Mouse (Mus musculus): ENCODE data around the gene Gzmm. TPM values are rescaled to one million over a fixed set of nuclear protein-coding genes. Genes with fewer than 3 reads are reported as not detected.
A peak's percentile ranks its signal among the peaks of the same experiment; 100 is the strongest.
"Not testable (repeated sequence)": the region's sequence is repeated elsewhere in the genome, so short reads cannot be mapped to it uniquely, and the experiment has no call there.

Gzmm gene
- polyA plus RNA-seq, 2 experiments from 2014 or later: 0.52 to 0.62 TPM

GRCm38 (mm10) chr10:79681591-79682245 is 7.1 kb upstream of the Gzmm start, which contains the start of gene Cdc34:
TSS of gene Cdc34 (plus strand) at chr10:79682195.
- peak; percentile 85 for ATAC-seq

- ATAC-seq: no peak
Measured at GRCm38 (mm10) chr10:79682551-79682915, 6.3 kb upstream of the Gzmm start.

- ATAC-seq: no peak
Measured at GRCm38 (mm10) chr10:79682916-79683582, 5.8 kb upstream of the Gzmm start.

GRCm38 (mm10) chr10:79683726-79684640 is 4.8 kb upstream of the Gzmm start:
- no peak for ATAC-seq

- ATAC-seq: no peak
Measured at GRCm38 (mm10) chr10:79684770-79685600, 3.8 kb upstream of the Gzmm start.

- no peak for ATAC-seq
Measured at GRCm38 (mm10) chr10:79686219-79686618, 2.6 kb upstream of the Gzmm start.

GRCm38 (mm10) chr10:79686691-79687090 is 2.1 kb upstream of the Gzmm start:
- no peak for ATAC-seq

- ATAC-seq: no peak
Measured at GRCm38 (mm10) chr10:79687513-79687912, 1.3 kb upstream of the Gzmm start.

- no peak for ATAC-seq
Measured at GRCm38 (mm10) chr10:79689178-79689577, 358 bp downstream of the Gzmm start.

GRCm38 (mm10) chr10:79691986-79692548 is 3.2 kb downstream of the Gzmm start:
- no peak for ATAC-seq

GRCm38 (mm10) chr10:79693580-79694378 is 5.0 kb downstream of the Gzmm start:
- no peak for ATAC-seq

- ATAC-seq: no peak
Measured at GRCm38 (mm10) chr10:79694379-79694655, 5.5 kb downstream of the Gzmm start.

GRCm38 (mm10) chr10:79695231-79696128 is 6.7 kb downstream of the Gzmm start:
- ATAC-seq: peak; percentile 40

GRCm38 (mm10) chr10:79696129-79696651 is 7.4 kb downstream of the Gzmm start:
- no peak for ATAC-seq

GRCm38 (mm10) chr10:79697916-79698315 is 9.1 kb downstream of the Gzmm start:
- no peak for ATAC-seq

GRCm38 (mm10) chr10:79698459-79698858 is 9.6 kb downstream of the Gzmm start:
- no peak for ATAC-seq

GRCm38 (mm10) chr10:79700676-79701075 is 11.9 kb downstream of the Gzmm start:
- no peak for ATAC-seq

GRCm38 (mm10) chr10:79701443-79702129 is 12.8 kb downstream of the Gzmm start:
- no peak for ATAC-seq

GRCm38 (mm10) chr10:79702970-79703369 is 14.2 kb downstream of the Gzmm start:
- ATAC-seq: not testable (repeated sequence)

All from activated CD4-positive, CD25-positive, alpha-beta regulatory T cell, adult 4 months (primary cell).